Mouse (Mus musculus) forebrain, embryonic 16.5 days (tissue): ENCODE measurements around the gene Scrg1. TPM values are rescaled to one million over a fixed set of nuclear protein-coding genes. Genes with fewer than 3 reads are reported as not detected.
"Not testable (repeated sequence)": the region's sequence is repeated elsewhere in the genome, so short reads cannot be mapped to it uniquely, and the experiment has no call there.

Experiments used
- ATAC-seq: fragments of 200-750 bp; cut with Nextera tagmentation; 2 replicates; pipeline ENCODE4 v1.8.0; 2017; ENCODE audit warnings: mild to moderate bottlenecking, moderate library complexity
- H3K27ac ChIP-seq: fragments of 300-500 bp; sonication (generic); 2 replicates; pipeline ENCODE4 v1.5.1; 2014; ENCODE audit warnings: low read length, control low read depth
- H3K27me3 ChIP-seq: fragments of 300-500 bp; sonication (generic); replicated peaks from 2 replicates; pipeline ENCODE4 v1.6.1; 2014; ENCODE audit warnings: low read length; ENCODE audit not compliant: control insufficient read depth, insufficient read depth
- H3K36me3 ChIP-seq: fragments of 300-500 bp; sonication (generic); 2 replicates; pipeline ENCODE4 v1.6.1; 2014; ENCODE audit not compliant: control insufficient read depth, insufficient read depth
- H3K4me1 ChIP-seq: fragments of 300-500 bp; sonication (generic); replicated peaks from 2 replicates; pipeline ENCODE4 v1.6.1; 2014; ENCODE audit warnings: low read length; ENCODE audit not compliant: control insufficient read depth, insufficient read depth
- H3K4me2 ChIP-seq: fragments of 300-500 bp; sonication (generic); 2 replicates; pipeline ENCODE4 v1.6.1; 2014; ENCODE audit warnings: mild to moderate bottlenecking, low read length, control low read depth
- H3K4me3 ChIP-seq: fragments of 300-500 bp; sonication (generic); replicated peaks from 2 replicates; pipeline ENCODE4 v1.5.1; 2014; ENCODE audit warnings: mild to moderate bottlenecking, low read length, control low read depth
- H3K9ac ChIP-seq: fragments of 300-500 bp; sonication (generic); replicated peaks from 2 replicates; pipeline ENCODE4 v1.6.1; 2014; ENCODE audit warnings: low read depth, low read length, control low read depth
- H3K9me3 ChIP-seq: fragments of 300-500 bp; sonication (generic); 2 replicates; pipeline ENCODE4 v1.6.1; 2016; ENCODE audit warnings: low read length; ENCODE audit not compliant: control insufficient read depth
- WGBS: fragments of 180-500 bp; shearing (Covaris S2); extraction: QIAGEN DNeasy Blood & Tissue Kit; methylation state at CpG from one replicate; pipeline ENCODE4 v1.1.7; 2014; 5-methylcytosine and 5-hydroxymethylcytosine counted together
- polyA plus RNA-seq: library from polyadenylated mRNA; unstranded; fragments of >200 nt; fragmentation: Nextera tagmentation; extraction: Ambion mirVana; gene quantifications from 2 replicates; pipeline ENCODE4 v1.2.1, GENCODE M21; 2015

Scrg1 gene
- polyA plus RNA-seq, 1 experiment from 2014 or later: 14.7 TPM

DNA sequence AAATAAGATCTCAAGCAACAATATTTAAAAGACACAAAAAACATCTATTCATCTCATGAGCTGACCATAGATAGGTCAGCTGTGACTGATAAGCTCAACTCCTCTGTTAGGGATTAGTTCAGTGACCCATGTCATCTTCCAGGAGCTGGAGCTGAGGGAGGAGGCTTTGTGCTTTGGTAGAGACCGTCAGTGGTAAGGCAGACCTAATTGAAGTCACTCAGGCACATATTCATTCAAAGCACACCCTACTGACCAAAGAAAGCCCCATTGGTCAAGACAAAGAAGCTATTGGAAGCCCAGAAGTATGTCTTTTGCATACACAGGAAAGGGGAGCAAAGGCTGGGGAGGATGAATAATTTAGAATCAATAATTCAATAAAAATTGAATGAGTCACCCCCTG is 27.2 kb upstream of the Scrg1 start:
- Histone ChIP-seq H3K9me3 (no peaks in the 10 kb centered on the region), H3K36me3 (no peaks in the 10 kb centered on the region), H3K4me1 (no peaks in the 10 kb centered on the region), H3K27me3 (peaks cover 4% of the 10 kb centered on the region; the same call in 1 of the 2 replicates), H3K4me2 (no peak overlapping the region), H3K9ac (no peak overlapping the region), H3K4me3 (no peak overlapping the region), H3K27ac (no peak overlapping the region)
- no peak for ATAC-seq
- WGBS: 0% methylated on average over 1 of the region's 1 CpGs

DNA sequence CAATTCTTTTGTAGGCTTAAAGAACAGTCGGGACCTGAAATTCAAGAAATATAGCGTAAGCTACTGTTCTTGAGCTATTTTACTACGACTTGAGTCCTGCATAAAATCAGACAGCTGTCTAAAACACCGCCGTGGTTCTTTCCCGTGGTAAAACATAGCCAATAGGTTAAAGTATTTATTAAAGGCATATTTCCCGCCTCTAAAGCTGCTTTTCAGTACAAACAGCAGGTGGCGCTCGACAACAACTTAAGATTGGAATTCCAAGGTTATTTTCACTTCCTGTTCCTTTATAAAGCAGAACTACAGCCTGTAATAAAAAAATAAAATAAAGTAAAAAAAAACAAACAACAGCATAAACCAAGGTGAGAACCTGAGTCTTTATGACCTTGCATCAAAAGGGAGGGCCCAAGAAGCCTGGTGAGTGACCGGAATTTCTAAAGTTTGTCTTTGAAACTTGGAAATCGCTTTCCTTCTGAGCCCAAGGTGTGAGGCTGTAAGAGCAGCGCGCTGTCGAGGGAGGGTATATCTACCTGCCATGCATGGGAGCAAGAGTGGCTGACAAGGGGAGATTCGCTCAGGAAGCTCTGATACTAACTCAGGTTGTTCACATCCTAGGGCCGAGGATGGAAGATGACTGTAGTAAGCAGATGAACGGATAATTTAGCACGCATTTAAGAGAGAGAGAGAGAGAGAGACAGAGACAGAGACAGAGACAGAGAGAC is 26.4 kb upstream of the Scrg1 start:
- peak; percentile 64 for ATAC-seq
- 33% methylated on average over 18 of the region's 18 CpGs for WGBS
- Histone ChIP-seq H3K9ac (no peak overlapping the region), H3K27me3 (peaks cover 4% of the 10 kb centered on the region; the same call in 1 of the 2 replicates), H3K36me3 (no peaks in the 10 kb centered on the region), H3K4me3 (no peak overlapping the region), H3K4me2 (peak overlapping the region; percentile 15; the same call in 1 of the 2 replicates), H3K4me1 (no peaks in the 10 kb centered on the region), H3K27ac (no peak overlapping the region), H3K9me3 (no peaks in the 10 kb centered on the region)

DNA sequence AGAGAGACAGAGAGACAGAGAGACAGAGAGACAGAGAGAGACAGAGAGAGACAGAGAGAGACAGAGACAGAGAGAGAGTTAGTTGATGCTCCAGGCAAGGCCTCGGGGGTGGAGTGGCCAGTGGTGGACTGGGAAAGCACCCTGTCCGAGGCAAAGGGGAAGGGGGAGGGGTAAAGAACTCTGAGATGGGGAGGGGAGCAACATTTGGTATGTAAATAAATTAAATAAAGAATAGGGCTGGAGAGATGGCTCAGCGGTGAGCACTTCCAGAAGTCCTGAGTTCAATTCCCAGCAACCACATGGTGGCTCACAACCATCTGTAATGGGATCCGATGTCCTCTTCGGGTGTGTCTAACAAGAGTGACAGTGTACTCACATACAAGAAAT is 25.8 kb upstream of the Scrg1 start:
- WGBS: 75% methylated on average over 5 of the region's 5 CpGs
- not testable (repeated sequence) for ATAC-seq, H3K4me2 ChIP-seq, H3K27ac ChIP-seq, H3K4me1 ChIP-seq, H3K9ac ChIP-seq, H3K27me3 ChIP-seq, H3K4me3 ChIP-seq, H3K36me3 ChIP-seq, H3K9me3 ChIP-seq

DNA sequence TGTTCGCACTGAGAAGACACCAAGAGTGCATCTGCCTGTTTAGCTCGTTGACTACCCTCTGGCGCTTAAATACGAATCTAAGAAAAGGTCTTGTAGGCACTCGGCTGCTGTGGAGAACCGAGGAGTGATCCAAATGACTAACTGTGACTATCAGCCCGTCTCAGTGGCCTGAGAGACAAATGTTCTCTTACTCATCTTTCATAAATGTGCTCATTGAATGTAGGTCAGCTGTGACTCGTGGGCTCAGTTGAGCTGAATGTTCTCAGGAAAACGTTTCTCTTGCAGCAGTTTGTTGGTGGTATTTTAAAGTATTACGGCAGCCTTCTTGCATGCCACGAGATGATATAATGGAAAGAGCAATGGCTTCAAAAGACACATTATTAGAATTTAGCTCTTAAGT is 24.8 kb upstream of the Scrg1 start:
- peaks cover 4% of the 10 kb centered on the region for H3K4me1 ChIP-seq
- WGBS: 85% methylated on average over 11 of the region's 11 CpGs
- no peak overlapping the region for H3K9ac ChIP-seq
- H3K4me3 ChIP-seq: no peak overlapping the region
- no peak for ATAC-seq
- H3K27ac ChIP-seq: no peak overlapping the region
- H3K9me3 ChIP-seq: no peaks in the 10 kb centered on the region
- peaks cover 4% of the 10 kb centered on the region; the same call in 1 of the 2 replicates for H3K27me3 ChIP-seq
- H3K36me3 ChIP-seq: no peaks in the 10 kb centered on the region
- no peak overlapping the region for H3K4me2 ChIP-seq

DNA sequence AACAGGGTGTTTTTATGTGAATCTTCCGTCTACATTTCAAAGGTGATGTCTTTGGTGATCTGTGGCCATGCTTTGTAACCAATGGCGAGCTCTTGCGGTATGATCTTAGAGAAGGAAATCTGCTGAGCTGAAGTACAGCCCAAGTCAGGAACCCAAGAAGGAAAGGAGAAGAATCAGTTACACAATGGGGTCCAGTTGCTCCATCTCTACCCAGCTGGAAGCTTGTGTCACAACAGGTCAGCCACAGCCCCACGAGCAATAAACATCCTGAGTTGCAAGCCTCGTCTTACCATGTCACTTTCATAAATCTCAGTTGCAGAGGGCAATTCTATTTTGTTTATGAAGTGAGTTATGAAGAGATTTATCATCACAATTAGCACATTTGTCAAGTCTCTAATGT is 22.9 kb upstream of the Scrg1 start:
- H3K27me3 ChIP-seq: peaks cover 4% of the 10 kb centered on the region; the same call in 1 of the 2 replicates
- no peak overlapping the region for H3K27ac ChIP-seq
- H3K4me1 ChIP-seq: peaks cover 9% of the 10 kb centered on the region
- H3K4me2 ChIP-seq: no peak overlapping the region
- H3K36me3 ChIP-seq: no peaks in the 10 kb centered on the region
- 88% methylated on average over 5 of the region's 5 CpGs for WGBS
- no peaks in the 10 kb centered on the region for H3K9me3 ChIP-seq
- no peak overlapping the region for H3K4me3 ChIP-seq
- ATAC-seq: no peak
- H3K9ac ChIP-seq: no peak overlapping the region

DNA sequence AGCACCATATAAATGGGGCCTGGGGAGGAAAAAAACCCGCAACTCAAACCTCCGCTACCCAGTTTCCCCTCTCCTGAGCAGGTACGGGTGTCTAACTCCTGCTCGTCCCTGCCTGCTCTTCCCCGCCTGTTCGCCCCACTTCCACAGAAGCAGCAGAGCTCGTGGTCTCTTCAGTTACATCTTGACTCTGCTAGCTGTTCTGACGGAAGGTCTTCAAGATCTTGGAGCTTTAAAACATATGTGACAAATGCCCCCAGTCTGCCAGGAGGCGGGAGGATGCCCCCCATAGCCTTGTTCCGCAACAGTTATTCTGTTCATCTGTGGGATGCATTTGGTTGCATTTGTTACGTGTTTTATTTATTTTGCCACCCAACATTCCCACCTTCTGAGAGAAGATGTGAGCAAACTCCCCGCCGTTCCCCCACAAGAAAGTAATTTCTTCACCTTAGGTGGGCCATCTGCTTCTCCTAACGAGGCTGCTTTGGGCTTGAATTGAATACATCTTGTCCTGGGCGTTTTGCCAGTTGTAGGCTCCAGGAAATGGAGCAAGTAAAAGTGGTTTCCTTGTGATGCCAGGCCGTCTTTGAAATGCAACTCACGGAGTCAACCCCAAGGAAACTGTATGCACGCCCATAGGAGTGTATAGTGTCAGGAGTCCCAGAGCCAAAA is 19.8 kb upstream of the Scrg1 start:
- no peaks in the 10 kb centered on the region for H3K9me3 ChIP-seq
- no peak overlapping the region for H3K9ac ChIP-seq
- H3K36me3 ChIP-seq: no peaks in the 10 kb centered on the region
- peaks cover 9% of the 10 kb centered on the region for H3K4me1 ChIP-seq
- H3K4me2 ChIP-seq: peak overlapping the region; percentile 3
- peak overlapping the region; percentile 45; the same call in 1 of the 2 replicates for H3K27ac ChIP-seq
- H3K4me3 ChIP-seq: no peak overlapping the region
- 34% methylated on average over 18 of the region's 18 CpGs for WGBS
- ATAC-seq: peak; percentile 86
- no peaks in the 10 kb centered on the region for H3K27me3 ChIP-seq

DNA sequence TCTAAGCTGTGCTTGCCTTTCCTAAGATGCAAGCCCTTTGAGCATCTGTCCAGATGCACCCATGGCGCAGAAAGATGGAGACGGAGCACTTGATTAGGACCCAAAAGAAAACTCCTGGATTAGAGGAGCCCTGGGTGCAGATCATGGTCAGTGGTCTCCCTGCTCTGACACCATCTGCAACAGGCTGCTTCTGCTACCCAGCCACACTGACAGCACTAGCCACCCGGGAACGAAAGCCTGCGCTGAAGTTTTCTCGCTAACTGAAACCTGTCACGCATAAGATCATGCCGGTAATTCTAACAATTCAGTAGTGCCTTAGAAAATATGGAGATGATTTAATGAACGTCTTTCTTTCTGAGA is 19.3 kb upstream of the Scrg1 start:
- Histone ChIP-seq H3K9ac (no peak overlapping the region), H3K4me3 (no peak overlapping the region), H3K4me1 (peaks cover 9% of the 10 kb centered on the region), H3K4me2 (peak overlapping the region; percentile 3), H3K36me3 (no peaks in the 10 kb centered on the region), H3K9me3 (no peaks in the 10 kb centered on the region), H3K27ac (no peak overlapping the region), H3K27me3 (no peaks in the 10 kb centered on the region)
- ATAC-seq: peak; percentile 60
- WGBS: 40% methylated on average over 9 of the region's 9 CpGs

DNA sequence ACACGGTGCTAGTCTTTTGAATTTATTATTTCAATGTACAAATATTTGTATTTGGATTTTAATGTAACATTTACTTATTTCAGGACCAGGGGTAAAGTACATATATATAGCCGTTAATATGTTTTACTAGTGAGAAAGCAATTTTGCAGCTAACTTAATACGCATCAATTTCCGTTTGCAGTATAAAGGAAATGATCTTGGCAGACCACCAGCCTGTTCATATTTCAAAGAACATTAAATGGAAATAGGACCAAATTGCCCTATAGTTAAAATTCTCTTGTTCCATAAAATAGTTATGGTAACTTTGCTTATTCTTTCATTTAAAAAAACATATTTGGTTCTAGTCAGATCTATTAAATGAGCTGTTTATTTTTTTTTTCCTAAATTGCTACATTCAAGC is 14.6 kb upstream of the Scrg1 start:
- H3K27ac ChIP-seq: no peak overlapping the region
- 74% methylated on average over 4 of the region's 4 CpGs for WGBS
- H3K9ac ChIP-seq: no peak overlapping the region
- H3K9me3 ChIP-seq: no peaks in the 10 kb centered on the region
- no peaks in the 10 kb centered on the region for H3K27me3 ChIP-seq
- no peak for ATAC-seq
- no peak overlapping the region for H3K4me2 ChIP-seq
- H3K4me3 ChIP-seq: no peak overlapping the region
- H3K36me3 ChIP-seq: no peaks in the 10 kb centered on the region
- H3K4me1 ChIP-seq: peaks cover 4% of the 10 kb centered on the region

DNA sequence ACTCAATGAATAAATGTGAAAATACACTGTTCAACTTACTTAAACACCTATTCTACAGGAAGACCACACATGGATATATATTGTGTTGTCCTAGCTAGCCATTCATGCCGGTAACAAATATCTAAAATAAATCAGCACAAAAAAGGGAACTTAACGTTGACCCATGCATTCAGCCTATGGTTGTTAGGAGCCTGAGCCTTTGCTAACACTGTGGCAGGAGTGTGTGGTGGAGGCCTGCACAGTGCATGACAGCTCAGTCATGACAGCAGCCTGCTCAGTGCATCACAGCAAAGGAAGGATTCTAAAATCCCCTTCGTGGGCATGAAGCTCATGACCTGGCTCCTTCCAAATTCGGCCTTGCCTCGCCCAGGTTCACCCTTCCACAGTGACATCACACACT is 14.2 kb upstream of the Scrg1 start:
- Histone ChIP-seq H3K4me1 (no peaks in the 10 kb centered on the region), H3K4me3 (no peak overlapping the region), H3K36me3 (no peaks in the 10 kb centered on the region), H3K27ac (no peak overlapping the region), H3K4me2 (no peak overlapping the region), H3K27me3 (no peaks in the 10 kb centered on the region), H3K9ac (no peak overlapping the region), H3K9me3 (no peaks in the 10 kb centered on the region)
- 80% methylated on average over 5 of the region's 5 CpGs for WGBS
- no peak for ATAC-seq
